Mouse (Mus musculus): ENCODE results near the gene Plxdc2. TPM values are rescaled to one million over a fixed set of nuclear protein-coding genes. Genes with fewer than 3 reads are reported as not detected.
"Not testable (repeated sequence)": the region's sequence is repeated elsewhere in the genome, so short reads cannot be mapped to it uniquely, and the experiment has no call there.

The Plxdc2 gene
- polyA plus RNA-seq, 1 experiment, result 77.3 TPM

GRCm38 (mm10) chr2:16743568-16743967 lies 387.5 kb downstream of the Plxdc2 start:
- DNase-seq (ENCODE audit: low spot score), result no peak

GRCm38 (mm10) chr2:16749302-16749909 lies 393.3 kb downstream of the Plxdc2 start:
- no peak for DNase-seq (ENCODE audit: low spot score)

GRCm38 (mm10) chr2:16757158-16757557 lies 401.1 kb downstream of the Plxdc2 start:
- DNase-seq (ENCODE audit: low spot score), result no peak

DNA sequence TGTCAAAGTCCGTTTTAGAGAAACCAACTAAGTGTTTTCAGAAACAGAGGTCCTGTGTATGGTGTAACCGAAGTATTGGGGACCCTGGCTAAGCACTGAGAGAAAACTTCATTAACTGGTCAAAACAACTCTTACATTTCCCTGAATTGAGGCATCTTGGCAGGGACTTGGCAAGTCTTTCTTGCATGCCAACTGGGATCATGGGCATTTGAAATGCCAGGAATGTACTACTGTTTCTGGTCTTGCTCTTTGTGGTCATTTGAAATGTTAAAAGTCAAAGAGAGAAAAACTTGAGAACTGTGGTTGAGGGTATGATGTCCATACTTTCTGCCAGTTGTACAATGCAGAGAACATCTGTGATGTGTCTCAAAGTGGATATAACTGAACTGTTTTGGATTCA lies 403.7 kb downstream of the Plxdc2 start:
- no peak for DNase-seq (ENCODE audit: low spot score)

- DNase-seq (ENCODE audit: low spot score), result not testable (repeated sequence)
Observed at GRCm38 (mm10) chr2:16769149-16769548, 413.0 kb downstream of the Plxdc2 start.

DNA sequence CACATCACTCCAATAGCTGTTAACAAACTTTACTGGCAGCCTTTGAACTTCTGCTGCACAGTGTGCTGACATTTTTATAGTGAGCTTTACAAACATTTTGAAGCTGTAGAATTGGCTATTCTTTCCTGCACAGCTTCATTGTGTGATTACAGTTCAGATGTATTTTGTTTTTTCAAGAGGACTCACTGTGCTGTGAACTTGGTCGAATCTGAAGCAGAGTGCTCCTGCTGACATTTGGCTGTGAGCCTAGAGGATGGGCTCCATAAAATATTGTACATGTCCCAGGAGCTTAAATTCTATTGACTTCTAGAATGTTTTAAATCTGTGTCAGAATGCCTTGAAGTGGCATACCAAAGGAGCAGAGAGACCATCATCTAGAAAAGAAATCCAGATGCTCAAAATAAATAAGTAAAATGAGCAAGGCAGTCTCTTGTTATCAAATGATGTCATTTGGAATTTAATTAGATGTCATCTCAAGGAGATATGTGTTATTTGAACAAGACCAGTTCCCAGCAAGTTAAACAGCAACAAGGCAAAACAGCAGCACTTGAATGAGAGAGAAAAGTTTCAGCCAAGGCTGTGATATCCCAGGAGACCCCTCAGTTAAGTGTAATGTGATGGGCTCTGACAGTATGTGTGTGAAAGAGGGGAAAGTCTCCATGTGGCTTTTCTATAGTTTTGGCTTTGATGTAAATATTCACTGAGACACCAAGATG lies 417.5 kb downstream of the Plxdc2 start:
- DNase-seq (ENCODE audit: low spot score), result no peak

DNA sequence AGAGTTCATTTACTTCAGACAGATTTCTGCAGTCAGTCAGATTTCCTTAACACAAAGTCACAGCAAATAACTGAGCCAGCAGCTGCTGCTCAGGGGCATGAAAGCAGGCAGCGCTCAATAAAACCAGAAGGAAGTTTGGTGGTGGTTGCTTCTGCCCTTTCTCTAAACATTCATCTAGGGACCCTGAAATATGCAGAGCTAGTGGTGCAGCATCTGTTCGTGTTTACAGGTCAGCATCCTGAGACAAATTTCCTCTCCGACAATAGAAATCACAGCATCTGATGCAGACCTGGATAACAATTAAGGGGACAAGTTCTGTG lies 418.0 kb downstream of the Plxdc2 start:
- no peak for DNase-seq (ENCODE audit: low spot score)

- DNase-seq (ENCODE audit: low spot score), result no peak
Observed at GRCm38 (mm10) chr2:16795283-16795682, 439.2 kb downstream of the Plxdc2 start.

All from urinary bladder, adult 2 months (tissue).